Mouse (Mus musculus) hindbrain, embryonic 13.5 days (tissue): ENCODE results near the gene Pi4k2a. TPM values are rescaled to one million over a fixed set of nuclear protein-coding genes. Genes with fewer than 3 reads are reported as not detected.
A peak's percentile ranks its signal among the peaks of the same experiment; 100 is the strongest.
"Not testable (repeated sequence)": the region's sequence is repeated elsewhere in the genome, so short reads cannot be mapped to it uniquely, and the experiment has no call there.

Experiments
- ATAC-seq: fragments of 200-750 bp; cut with Nextera tagmentation; 2 replicates; pipeline ENCODE4 v1.8.0; 2017; ENCODE audit warnings: moderate TSS enrichment; ENCODE audit not compliant: low FRiP score
- H3K27ac ChIP-seq: fragments of 300-500 bp; sonication (generic); 2 replicates; pipeline ENCODE4 v1.5.1; 2015; ENCODE audit warnings: inconsistent platforms, mild to moderate bottlenecking, moderate library complexity
- H3K27me3 ChIP-seq: fragments of 300-500 bp; sonication (generic); 2 replicates; pipeline ENCODE4 v1.6.1; 2015; ENCODE audit warnings: mild to moderate bottlenecking, inconsistent platforms
- H3K36me3 ChIP-seq: fragments of 300-500 bp; sonication (generic); 2 replicates; pipeline ENCODE4 v1.6.1; 2015; ENCODE audit warnings: mild to moderate bottlenecking, inconsistent platforms
- H3K4me1 ChIP-seq: fragments of 300-500 bp; sonication (generic); replicated peaks from 2 replicates; pipeline ENCODE4 v1.6.1; 2015; ENCODE audit warnings: inconsistent platforms
- H3K4me2 ChIP-seq: fragments of 300-500 bp; sonication (generic); 2 replicates; pipeline ENCODE4 v1.6.1; 2015; ENCODE audit warnings: inconsistent platforms, mild to moderate bottlenecking, moderate library complexity
- H3K4me3 ChIP-seq: fragments of 300-500 bp; sonication (generic); 2 replicates; pipeline ENCODE4 v1.5.1; 2015; ENCODE audit warnings: mild to moderate bottlenecking, inconsistent platforms
- H3K9ac ChIP-seq: fragments of 300-500 bp; sonication (generic); 2 replicates; pipeline ENCODE4 v1.6.1; 2015; ENCODE audit warnings: mild to moderate bottlenecking, inconsistent platforms
- H3K9me3 ChIP-seq: fragments of 300-500 bp; sonication (generic); 2 replicates; pipeline ENCODE4 v1.6.1; 2016; ENCODE audit warnings: inconsistent platforms
- WGBS: fragments of 180-500 bp; shearing (Covaris S2); methylation state at CpG from one replicate; pipeline ENCODE4 v1.1.7; 2015; 5-methylcytosine and 5-hydroxymethylcytosine counted together
- polyA plus RNA-seq: library from polyadenylated mRNA; unstranded; fragments of >200 nt; fragmentation: Nextera tagmentation; extraction: Ambion mirVana; gene quantifications from 2 replicates; pipeline ENCODE4 v1.2.1, GENCODE M21; 2015

The Pi4k2a gene
- polyA plus RNA-seq, 1 experiment from 2014 or later = 27.9 TPM

DNA sequence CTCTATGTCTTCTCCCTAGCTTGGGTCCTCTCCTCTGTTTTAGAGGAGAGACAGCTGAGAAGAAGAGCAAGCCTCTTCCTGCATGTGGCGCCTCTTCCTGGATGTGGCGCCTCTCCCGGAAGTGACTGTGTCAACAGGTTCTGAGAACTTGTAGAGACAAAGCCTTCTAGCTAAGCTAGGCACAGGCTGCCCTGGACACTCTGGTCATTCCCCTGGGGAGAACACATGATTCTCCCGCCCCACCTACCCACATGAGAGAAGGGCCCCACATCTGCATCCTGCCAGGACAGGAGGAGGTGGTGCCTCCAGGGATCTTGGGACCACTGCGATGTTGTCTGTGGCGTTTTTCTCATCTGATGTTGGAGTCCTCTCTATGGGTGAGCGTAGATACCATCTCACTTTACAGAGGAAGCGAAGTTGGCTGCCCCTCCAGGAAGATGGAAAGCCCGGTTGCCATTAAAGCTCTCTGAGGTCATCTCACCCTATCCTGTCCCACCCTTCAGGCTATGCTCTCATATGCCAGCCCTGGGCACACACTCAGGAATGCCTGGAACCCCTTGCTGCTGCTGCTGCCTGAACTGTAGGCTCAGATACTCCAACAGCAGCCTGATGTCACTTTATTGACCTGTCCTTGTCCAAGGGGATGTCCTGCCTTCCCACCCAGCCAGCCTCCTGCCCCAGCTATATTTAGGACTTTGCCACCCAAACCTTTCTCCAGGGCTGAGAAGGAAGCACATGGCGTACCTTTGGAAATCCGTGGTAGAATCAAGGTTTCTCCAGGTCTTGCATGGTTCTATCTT, 21.6 kb upstream of the Pi4k2a start:
- no peaks in the 10 kb centered on the region for H3K27me3 ChIP-seq
- no peak overlapping the region for H3K4me2 ChIP-seq
- no peak overlapping the region for H3K4me3 ChIP-seq
- no peak overlapping the region for H3K9ac ChIP-seq
- no peak for ATAC-seq
- no peaks in the 10 kb centered on the region for H3K4me1 ChIP-seq
- H3K9me3 ChIP-seq = no peaks in the 10 kb centered on the region
- peaks cover 8% of the 10 kb centered on the region for H3K36me3 ChIP-seq
- H3K27ac ChIP-seq = no peak overlapping the region
- 84% methylated on average over 11 of the region's 11 CpGs for whole genome bisulfite sequencing

DNA sequence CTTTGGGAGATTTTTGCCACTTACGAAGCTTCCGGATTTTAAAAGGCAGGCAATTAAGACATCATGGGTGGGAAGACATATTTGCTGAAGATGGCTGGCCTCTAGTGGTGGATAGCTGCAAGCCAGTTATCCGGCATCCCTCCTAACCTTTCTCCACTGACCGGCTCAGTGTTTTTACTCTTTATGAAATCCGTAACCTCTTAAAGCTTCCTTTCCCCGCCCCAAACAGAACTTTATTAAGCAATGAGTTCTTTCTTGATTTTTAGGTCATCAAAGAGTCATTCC, 21.1 kb upstream of the Pi4k2a start:
- H3K27me3 ChIP-seq = no peaks in the 10 kb centered on the region
- H3K4me1 ChIP-seq = no peaks in the 10 kb centered on the region
- WGBS = 65% methylated on average over 6 of the region's 6 CpGs
- H3K36me3 ChIP-seq = peaks cover 13% of the 10 kb centered on the region
- no peak overlapping the region for H3K27ac ChIP-seq
- H3K9ac ChIP-seq = no peak overlapping the region
- no peak overlapping the region for H3K4me3 ChIP-seq
- H3K4me2 ChIP-seq = no peak overlapping the region
- no peaks in the 10 kb centered on the region for H3K9me3 ChIP-seq
- no peak for ATAC-seq

GRCm38 (mm10) chr19:42071221-42071620, 19.0 kb upstream of the Pi4k2a start:
- WGBS = 78% methylated on average over 7 of the region's 7 CpGs
- no peaks in the 10 kb centered on the region for H3K27me3 ChIP-seq
- H3K4me2 ChIP-seq = no peak overlapping the region
- H3K36me3 ChIP-seq = peaks cover 33% of the 10 kb centered on the region
- H3K9ac ChIP-seq = no peak overlapping the region
- H3K4me3 ChIP-seq = no peak overlapping the region
- no peaks in the 10 kb centered on the region for H3K4me1 ChIP-seq
- no peak for ATAC-seq
- no peak overlapping the region for H3K27ac ChIP-seq
- no peaks in the 10 kb centered on the region for H3K9me3 ChIP-seq

DNA sequence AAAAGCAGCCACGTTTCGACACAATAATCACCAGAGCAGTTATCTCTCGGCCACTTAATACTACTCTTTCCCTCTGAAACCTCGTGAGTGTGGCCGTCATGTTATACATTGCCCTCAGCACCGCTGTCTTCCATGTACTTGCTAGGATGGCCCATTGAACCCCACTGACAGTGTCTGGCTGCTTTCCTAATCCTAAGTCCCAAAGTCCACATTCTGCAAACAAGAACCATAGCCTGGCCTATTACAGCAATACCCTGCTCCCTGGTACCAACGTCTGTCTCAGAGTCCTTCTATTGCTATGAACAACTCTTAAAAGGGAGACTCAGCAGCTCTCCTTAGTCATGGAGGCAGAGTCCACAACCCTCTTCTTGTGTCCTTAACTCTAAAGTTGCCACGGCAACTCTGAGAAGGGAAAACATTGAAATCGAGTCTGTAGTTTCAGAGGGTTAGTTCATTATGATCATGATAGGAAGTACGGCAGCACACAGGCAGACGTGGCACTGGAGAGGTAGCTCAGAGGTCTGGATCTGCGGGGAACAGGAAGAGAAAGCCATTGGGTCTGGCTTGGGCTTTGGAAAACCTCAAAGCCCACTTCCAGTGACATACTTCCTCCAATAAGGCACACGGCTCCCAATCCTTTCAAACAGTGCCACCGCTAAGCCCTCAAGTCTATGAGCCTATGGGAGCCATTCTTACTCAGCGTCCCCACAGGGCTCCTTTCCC, 18.2 kb upstream of the Pi4k2a start:
- 84% methylated on average over 15 of the region's 15 CpGs for WGBS
- H3K9me3 ChIP-seq = no peaks in the 10 kb centered on the region

DNA sequence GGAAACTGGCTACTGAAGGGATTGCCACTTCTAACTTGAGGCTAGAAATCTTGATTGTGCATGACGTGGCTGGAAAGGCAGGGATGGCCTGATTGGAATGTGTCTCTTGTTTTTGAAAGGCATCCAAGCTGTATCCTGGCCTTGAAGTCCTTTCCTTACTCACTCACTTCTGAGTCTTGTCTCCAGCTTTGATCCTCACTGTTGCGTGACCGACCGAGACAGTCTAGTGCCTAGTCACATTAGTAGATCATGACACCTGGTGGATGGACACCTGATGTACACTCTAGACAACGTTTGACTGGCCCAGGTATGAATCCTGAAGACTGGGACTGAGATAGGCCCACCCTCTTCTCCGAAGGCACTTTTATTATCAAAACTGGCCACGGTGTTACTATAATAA, 17.5 kb upstream of the Pi4k2a start:
- H3K9me3 ChIP-seq = no peaks in the 10 kb centered on the region
- WGBS = 86% methylated on average over 7 of the region's 7 CpGs
- H3K36me3 ChIP-seq = peaks cover 47% of the 10 kb centered on the region
- no peak overlapping the region for H3K27ac ChIP-seq
- H3K4me1 ChIP-seq = no peaks in the 10 kb centered on the region
- H3K9ac ChIP-seq = no peak overlapping the region
- H3K4me3 ChIP-seq = no peak overlapping the region
- ATAC-seq = no peak
- H3K27me3 ChIP-seq = no peaks in the 10 kb centered on the region
- no peak overlapping the region for H3K4me2 ChIP-seq

More for the DNA sequence above, 18.2 kb upstream of the Pi4k2a start:
- no peak for ATAC-seq
- Histone ChIP-seq H3K36me3 (peaks cover 40% of the 10 kb centered on the region), H3K4me1 (no peaks in the 10 kb centered on the region), H3K4me2 (no peak overlapping the region), H3K4me3 (no peak overlapping the region), H3K27ac (no peak overlapping the region), H3K27me3 (no peaks in the 10 kb centered on the region), H3K9ac (no peak overlapping the region)

DNA sequence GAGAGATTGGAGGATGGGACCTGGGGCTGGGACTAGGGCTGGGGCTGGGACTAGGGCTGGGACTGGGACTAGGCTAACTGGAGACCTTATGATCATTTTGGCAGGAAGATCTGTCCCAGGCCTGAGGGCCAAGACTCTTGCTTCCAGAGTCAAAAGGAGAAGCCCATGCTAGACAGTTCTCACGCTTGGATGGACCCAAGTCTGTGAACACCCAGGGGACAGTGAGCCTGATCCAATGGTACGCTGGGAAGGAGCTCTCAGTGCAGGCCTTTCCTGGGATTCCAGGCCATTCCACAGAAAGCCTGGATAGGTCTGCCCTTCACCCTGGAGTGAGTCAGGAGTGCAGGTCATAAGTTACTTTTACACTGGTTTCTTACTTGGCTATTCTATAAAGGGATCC, 15.2 kb upstream of the Pi4k2a start:
- H3K36me3 ChIP-seq = peaks cover 59% of the 10 kb centered on the region
- H3K9ac ChIP-seq = no peak overlapping the region
- ATAC-seq = no peak
- H3K27ac ChIP-seq = no peak overlapping the region
- no peaks in the 10 kb centered on the region for H3K4me1 ChIP-seq
- WGBS = 87% methylated on average over 2 of the region's 2 CpGs
- no peaks in the 10 kb centered on the region for H3K27me3 ChIP-seq
- H3K4me2 ChIP-seq = no peak overlapping the region
- H3K4me3 ChIP-seq = no peak overlapping the region
- no peaks in the 10 kb centered on the region for H3K9me3 ChIP-seq

DNA sequence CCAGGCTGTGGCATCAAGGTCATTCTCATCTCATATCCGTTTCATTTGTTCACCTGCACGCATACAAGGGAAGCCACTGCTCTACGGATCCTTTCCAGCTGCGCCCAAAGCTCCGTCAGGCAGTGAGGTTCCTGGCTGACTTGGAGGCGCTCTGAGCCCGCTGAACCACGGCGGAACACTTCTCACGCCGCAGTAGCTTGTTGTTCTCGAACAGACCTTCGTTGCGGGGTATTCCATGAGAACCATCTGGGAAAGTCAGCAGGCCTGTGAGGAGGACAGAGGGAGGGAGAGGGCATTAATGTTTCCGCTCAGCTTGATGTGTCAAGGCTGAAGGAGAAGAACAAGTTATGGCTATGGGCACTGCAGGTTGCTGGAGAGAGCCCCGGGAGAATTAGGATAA, 14.3 kb upstream of the Pi4k2a start:
- Histone ChIP-seq H3K4me3 (no peak overlapping the region), H3K9ac (no peak overlapping the region), H3K36me3 (peaks cover 54% of the 10 kb centered on the region), H3K27ac (no peak overlapping the region), H3K4me2 (no peak overlapping the region), H3K27me3 (no peaks in the 10 kb centered on the region), H3K4me1 (no peaks in the 10 kb centered on the region), H3K9me3 (no peaks in the 10 kb centered on the region)
- ATAC-seq = no peak
- 89% methylated on average over 16 of the region's 16 CpGs for WGBS

DNA sequence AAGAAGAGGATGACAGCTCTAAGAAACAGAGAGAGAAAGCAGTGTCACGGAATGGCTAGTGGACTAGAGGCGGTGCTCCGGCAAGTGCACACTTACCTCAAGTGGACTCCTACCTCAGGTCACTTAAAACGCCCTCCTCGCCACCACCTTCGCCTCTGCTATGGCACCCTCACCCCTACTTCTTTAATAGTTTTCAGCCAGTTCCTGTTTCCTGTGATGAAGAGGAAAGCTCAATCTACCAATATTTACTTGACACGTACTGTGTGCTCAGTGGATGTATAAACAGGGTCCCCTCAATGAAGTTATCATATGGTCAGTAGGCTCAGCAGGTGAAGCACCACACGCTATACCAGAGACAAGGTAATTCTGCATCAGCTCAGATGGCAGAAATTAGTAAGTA, 11.7 kb upstream of the Pi4k2a start:
- H3K9ac ChIP-seq = no peak overlapping the region
- no peaks in the 10 kb centered on the region for H3K4me1 ChIP-seq
- WGBS = 98% methylated on average over 8 of the region's 8 CpGs
- ATAC-seq = no peak
- H3K4me2 ChIP-seq = no peak overlapping the region
- peaks cover 52% of the 10 kb centered on the region for H3K36me3 ChIP-seq
- H3K27ac ChIP-seq = no peak overlapping the region
- H3K27me3 ChIP-seq = no peaks in the 10 kb centered on the region
- H3K4me3 ChIP-seq = no peak overlapping the region
- no peaks in the 10 kb centered on the region for H3K9me3 ChIP-seq

DNA sequence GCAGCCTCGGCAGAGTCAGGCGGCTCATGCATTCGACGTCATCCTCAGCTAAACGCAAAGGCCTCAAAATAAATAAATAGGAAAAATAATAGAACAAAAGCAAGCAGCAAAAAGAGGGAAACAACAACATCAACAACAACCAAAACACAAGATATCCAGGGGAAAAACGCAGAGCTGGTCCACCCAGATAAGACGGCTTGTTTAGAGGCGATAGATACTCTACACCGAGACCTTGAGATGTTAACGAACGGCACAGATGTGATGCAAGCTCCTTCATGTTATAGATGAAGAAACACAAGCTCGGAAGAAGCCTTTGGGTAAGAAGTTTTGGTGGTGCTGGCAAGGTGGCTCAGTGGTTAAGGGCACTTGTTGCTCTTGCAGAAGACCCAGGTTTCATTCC, 11.3 kb upstream of the Pi4k2a start:
- ATAC-seq = no peak
- no peak overlapping the region for H3K27ac ChIP-seq
- no peaks in the 10 kb centered on the region for H3K4me1 ChIP-seq
- H3K9ac ChIP-seq = no peak overlapping the region
- H3K36me3 ChIP-seq = peaks cover 48% of the 10 kb centered on the region
- 96% methylated on average over 12 of the region's 12 CpGs for WGBS
- H3K9me3 ChIP-seq = no peaks in the 10 kb centered on the region
- no peak overlapping the region for H3K4me3 ChIP-seq
- H3K4me2 ChIP-seq = no peak overlapping the region
- no peaks in the 10 kb centered on the region for H3K27me3 ChIP-seq

DNA sequence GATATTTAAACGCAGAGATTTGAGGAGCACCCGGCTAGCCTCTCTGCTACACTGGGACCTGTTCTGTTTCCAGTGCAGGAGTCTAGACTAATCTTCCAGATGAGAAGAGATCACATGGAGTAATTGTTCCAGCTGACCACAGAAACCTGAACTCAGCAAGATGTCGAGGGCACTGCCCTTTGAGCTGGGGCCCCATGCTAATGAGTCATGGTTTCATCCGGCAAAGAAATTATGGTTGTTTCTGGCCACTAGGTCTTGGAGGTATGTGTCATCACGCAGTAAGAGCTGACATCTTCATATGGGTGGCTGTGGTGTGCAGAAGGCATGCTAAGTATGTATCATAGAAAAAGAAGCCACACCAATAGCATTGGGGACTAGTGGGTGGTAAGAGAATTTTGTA, 10.3 kb upstream of the Pi4k2a start:
- no peak overlapping the region for H3K4me3 ChIP-seq
- WGBS = 82% methylated on average over 5 of the region's 5 CpGs
- H3K36me3 ChIP-seq = peaks cover 39% of the 10 kb centered on the region
- H3K9ac ChIP-seq = no peak overlapping the region
- H3K27me3 ChIP-seq = no peaks in the 10 kb centered on the region
- no peaks in the 10 kb centered on the region for H3K9me3 ChIP-seq
- no peak overlapping the region for H3K27ac ChIP-seq
- no peak for ATAC-seq
- no peak overlapping the region for H3K4me2 ChIP-seq
- 0 out of 2 replicates have a peak, but pooled peaks cover 3% of the 10 kb centered on the region for H3K4me1 ChIP-seq

DNA sequence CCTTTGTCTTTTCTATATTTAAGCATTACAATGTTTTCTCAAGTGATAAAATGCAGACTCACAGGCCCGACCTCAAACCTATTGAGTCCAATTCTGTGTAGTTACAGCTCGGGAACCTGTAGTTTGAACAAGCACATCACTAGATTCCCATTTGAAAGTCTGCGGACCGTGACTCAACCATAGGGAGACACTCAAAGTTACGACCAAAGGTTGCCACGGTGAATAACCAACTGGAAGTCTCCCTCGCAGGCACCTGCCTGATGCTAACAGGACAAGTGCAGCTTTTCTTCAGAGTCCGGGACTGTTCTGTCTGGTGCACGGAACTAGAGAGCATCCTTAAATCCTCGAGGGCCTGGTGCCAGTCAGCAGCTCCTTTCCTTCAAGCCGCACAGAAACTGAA, 9.8 kb upstream of the Pi4k2a start:
- WGBS = 80% methylated on average over 11 of the region's 11 CpGs

GRCm38 (mm10) chr19:42081613-42082012, 8.7 kb upstream of the Pi4k2a start:
- H3K27me3 ChIP-seq, H3K9ac ChIP-seq, H3K4me3 ChIP-seq, ATAC-seq, H3K4me2 ChIP-seq, H3K27ac ChIP-seq, H3K9me3 ChIP-seq: not testable (repeated sequence)
- Histone ChIP-seq H3K4me1 (peaks cover 10% of the 10 kb centered on the region), H3K36me3 (peaks cover 22% of the 10 kb centered on the region)
- WGBS = 96% methylated on average over 5 of the region's 5 CpGs

More for the DNA sequence above, 9.8 kb upstream of the Pi4k2a start:
- Histone ChIP-seq H3K36me3 (peaks cover 34% of the 10 kb centered on the region), H3K4me2 (no peak overlapping the region), H3K9ac (no peak overlapping the region), H3K27me3 (no peaks in the 10 kb centered on the region), H3K4me1 (peaks cover 4% of the 10 kb centered on the region; the same call in 1 of the 2 replicates), H3K27ac (no peak overlapping the region), H3K9me3 (no peaks in the 10 kb centered on the region), H3K4me3 (no peak overlapping the region)
- ATAC-seq = no peak

DNA sequence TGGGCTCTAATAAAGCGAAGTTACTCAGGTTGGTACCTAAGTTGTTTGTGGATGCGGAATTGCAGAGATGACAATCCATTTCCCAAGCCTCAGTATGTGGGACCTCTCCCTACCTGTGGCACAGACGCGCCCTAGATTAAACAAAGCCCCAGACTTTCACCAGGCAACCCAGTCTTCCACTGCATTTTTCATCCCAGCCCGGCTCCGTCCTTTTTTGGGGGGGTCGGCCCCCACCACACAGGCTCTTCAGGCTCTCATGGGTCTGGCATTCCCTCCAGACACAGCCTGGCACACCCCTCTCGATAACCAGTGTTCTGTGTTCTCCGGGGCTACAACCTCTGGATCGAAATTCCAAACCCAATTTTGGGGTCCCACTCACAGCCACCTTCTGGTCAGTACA, 4.6 kb upstream of the Pi4k2a start:
- H3K36me3 ChIP-seq = no peaks in the 10 kb centered on the region
- ATAC-seq = no peak
- peak overlapping the region; percentile 85 for H3K4me3 ChIP-seq
- H3K27me3 ChIP-seq = no peaks in the 10 kb centered on the region
- H3K4me2 ChIP-seq = peak overlapping the region; percentile 90
- peak overlapping the region; percentile 81 for H3K27ac ChIP-seq
- H3K4me1 ChIP-seq = peaks cover 23% of the 10 kb centered on the region
- WGBS = 8% methylated on average over 10 of the region's 10 CpGs
- peak overlapping the region; percentile 88 for H3K9ac ChIP-seq
- H3K9me3 ChIP-seq = no peaks in the 10 kb centered on the region
